Mouse (Mus musculus) lung, postnatal 10 days (tissue): Measurements from ENCODE around the gene Map3k7.
"Not testable (repeated sequence)": the region's sequence is repeated elsewhere in the genome, so short reads cannot be mapped to it uniquely, and the experiment has no call there.

Source experiments
- DNase-seq: peaks from one replicate; pipeline ENCODE4 v3.0.0; 2021

Gene Map3k7

DNA sequence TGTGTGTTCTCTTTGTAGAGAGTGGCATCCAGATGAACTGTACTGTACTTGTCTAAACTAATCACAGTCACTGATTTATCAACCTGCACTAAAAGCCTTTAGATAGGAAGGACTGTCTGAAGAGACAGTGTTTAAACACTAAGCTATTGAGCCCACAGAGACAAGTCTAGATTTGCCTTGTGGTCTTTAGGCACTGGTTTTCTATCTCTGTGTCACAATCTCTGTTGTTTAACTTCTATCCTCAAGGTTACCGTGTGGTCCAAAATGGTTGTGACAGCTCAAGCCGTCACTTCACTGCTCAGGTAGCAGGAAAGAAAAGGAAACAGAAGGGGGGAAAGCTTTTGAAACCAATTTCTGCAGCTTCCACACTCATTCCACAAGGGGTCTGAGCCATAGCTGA lies 29.5 kb downstream of the Map3k7 start:
- no peak for DNase-seq

DNA sequence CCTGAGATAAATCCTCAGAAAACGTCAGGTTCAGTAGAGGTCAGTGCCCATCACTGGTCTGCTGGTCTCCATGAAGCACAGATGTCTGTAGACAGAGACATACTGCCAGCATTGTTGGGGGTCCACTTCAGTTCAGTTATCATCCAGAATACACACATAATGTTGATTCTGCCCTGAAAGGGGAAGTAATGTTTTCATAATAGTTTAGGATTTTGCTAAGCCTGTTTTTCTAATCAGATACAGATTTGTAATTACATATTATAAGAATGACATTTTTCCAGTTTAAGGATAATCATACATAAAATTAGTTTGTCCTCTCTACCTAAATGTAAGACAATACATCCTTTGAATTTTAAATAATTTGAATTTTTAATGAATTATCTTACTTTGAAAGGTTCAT lies 30.0 kb downstream of the Map3k7 start:
- no peak for DNase-seq

DNA sequence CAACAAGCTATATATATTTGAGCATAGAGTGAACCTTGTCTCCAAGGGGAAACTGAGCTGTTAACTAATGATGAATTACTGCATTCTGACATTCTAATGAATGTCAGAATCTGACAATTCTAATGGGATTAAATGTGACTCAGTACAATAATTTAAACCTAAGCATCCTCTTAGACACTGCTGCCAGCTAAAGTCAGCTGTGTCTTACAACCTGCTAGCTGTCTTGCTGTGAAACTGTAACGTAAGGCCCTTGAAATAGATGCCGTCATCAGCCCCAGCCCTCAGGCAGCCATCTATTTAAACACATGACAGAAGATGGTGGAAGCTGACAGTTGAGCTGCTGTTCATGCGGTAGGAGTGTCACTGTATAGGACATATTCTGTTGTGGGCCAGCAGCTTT lies 37.6 kb downstream of the Map3k7 start:
- DNase-seq = no peak

DNA sequence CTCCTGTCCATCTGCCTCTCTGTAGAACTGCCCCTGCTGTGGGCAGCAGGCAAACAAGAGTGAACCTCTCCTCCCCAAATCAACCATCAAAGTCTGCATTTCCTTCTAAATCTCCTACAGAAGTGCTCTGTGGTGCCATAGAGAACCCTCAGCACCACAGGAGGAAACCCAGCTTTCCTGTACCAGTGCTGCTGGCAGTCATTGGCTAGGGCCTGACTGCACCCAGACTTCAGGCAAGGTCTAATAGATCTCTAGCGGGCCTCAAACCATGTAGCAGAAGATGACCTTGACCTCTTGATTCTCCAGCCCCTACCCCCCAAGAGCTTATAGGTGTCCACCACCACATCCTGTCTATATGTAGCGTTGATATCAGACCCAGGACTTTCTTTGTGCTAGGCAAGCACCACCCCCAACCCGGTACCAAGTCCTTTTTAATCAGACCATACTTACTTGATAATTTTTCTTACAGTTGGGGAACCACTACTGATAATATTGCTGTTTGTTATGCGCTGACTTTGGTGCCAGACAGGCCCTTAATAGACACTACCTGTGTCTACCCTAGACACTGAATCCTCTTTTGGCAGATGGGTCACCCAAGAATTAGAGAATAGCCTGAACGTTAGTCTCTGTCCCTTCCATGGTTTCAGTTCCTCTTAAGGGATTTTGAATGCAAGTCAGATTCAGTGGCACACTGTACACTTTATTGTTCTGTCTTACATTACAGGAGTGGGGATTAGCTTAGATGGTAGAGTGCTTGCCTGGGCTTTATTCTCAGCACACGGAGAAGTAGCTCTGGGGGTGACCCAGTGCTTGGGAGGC lies 41.1 kb downstream of the Map3k7 start:
- no peak for DNase-seq

DNA sequence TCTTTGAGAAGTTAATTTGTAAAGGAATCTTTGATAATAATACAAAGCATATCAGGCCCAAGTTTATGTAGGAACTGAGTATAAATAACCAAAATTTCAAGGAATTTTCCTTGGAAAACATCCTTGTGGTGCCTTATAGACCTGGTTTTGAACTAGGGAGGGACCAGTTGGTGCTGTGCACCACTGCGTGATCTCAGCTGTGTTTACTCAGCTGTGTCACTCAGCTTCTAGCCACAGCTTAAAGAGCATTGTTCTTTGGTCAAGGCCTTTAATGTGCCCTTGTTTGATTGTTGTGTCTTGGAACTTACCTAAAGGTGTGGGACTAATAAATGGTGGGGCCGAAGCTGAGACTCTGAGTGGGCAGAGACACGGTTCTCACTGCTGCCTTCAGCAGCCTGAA lies 43.3 kb downstream of the Map3k7 start:
- DNase-seq = no peak

DNA sequence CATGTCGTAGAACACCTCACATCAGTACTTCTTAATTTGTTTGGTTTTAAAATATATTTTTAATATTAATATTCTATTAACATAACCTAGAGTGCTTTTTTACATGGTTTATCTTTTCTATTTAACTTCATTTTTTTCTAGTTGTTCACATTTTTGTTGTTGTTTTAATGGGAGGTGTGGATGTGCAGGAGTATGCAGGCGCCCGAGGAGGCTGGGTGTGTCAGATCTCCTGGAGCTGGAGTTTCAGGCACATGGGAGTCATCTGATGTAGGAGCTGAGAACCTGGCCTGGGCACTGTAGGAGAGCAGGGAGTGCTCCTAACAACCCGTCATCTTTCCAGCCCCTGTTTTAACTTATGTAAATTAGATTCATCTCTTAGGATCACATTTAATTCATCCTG lies 44.2 kb downstream of the Map3k7 start:
- no peak for DNase-seq

DNA sequence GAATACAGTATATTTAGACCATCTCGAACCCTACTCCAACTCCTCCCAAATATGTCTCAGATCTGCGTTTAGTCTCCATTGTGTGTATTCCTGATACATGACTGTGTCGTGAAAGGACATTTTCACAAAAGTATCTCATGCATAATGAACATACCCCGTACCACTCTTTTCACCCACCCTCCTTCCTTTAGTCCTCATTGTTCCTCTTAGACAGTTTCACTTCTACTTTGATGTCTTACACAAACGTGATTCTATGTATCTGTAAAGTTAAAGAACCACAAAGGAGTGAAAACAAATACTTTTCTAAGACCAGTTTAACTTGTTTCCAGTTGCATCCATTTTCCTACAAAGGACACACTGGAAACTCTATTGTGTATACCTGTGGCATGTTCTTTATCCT lies 46.9 kb downstream of the Map3k7 start:
- no peak for DNase-seq

DNA sequence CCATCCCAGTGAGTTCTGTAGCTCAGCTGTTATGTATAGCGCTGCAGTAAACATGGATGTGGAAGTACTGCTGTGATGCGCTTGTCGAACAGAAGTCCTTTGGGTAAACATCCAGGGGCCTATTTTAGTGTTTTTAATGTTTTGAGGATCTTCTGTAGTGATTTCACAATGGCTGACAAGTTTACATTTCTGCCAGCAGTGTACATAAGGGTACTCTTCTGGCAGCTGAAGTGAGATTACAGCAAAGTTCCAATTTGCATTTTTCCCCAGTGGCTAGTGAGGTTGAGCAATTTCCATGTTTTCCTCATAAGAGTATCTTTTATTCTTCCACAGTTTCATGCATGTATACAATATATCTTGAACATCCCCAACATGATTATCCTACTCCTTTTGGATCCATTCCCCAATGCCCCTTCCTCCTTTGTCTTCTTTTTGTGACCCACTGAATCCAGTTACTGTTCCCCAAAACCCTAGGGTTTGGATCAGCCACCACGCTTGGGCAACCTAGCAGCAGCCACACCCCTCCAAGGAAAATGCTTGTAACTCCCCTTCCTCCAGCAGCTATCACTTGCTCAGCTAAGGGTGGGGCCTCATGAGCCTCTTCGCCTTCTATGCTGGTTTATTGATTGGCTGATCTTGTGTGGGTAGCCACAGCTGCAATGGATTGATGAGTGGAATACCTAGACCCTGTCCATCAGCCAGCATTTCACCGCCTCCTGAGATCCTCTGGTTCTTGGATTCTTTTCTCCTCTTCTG lies 47.5 kb downstream of the Map3k7 start:
- no peak for DNase-seq

DNA sequence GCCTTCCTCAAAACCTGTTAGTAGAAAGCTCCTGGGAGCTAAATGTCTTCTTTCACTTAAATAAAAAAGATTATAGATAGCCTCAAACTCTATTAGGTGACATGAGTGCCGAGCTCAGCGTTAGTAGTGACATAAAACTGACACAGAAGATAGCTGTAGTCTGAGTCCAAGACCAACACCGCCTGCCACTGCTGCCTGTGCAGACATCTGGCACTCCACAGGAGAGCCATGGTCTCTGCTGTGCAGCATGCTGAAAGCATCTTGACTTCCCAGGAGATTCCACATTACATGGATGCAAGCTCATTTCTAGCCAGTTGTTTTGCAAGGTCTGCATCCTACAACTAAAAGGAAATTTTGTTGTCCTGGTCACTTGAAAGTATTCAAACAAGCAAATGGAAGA lies 57.2 kb downstream of the Map3k7 start:
- DNase-seq = no peak

DNA sequence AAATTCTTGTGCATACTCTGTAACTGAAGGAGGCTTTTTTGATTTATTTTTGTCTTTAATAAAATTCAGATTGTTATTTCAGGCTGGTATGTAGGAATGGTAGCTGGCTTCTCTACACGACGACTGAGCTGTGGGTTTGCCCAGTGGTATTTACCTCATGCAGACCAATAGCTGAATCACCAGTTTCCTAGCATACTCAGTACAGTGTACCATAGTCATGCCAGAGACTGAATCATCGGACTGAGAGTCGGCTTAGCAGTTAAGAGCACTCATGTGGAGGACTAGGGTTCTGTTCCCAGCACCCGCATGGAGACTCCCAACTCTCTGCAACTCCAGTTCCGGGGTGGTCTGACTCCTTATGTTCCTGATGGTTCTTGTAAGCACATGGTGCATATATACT lies 58.4 kb downstream of the Map3k7 start:
- DNase-seq = no peak

DNA sequence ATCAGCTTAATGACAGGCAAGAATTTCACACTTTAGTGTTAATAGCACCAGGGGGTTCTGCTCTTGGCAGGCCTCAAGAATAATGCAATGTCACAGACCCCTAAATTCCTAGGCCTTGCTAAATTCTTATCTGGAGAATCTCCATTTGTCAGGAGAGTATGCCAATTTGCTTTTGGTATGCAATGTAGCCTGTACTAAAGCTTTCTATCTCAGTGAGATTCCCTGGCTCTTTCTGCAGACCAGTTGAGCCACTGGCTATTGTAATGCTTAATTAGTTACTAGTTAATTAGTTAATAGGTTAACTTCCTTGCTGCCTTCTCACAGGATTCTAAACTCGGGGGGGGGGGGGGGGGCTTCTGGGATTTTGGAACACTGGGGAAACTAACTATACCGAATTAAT lies 60.3 kb downstream of the Map3k7 start:
- not testable (repeated sequence) for DNase-seq

DNA sequence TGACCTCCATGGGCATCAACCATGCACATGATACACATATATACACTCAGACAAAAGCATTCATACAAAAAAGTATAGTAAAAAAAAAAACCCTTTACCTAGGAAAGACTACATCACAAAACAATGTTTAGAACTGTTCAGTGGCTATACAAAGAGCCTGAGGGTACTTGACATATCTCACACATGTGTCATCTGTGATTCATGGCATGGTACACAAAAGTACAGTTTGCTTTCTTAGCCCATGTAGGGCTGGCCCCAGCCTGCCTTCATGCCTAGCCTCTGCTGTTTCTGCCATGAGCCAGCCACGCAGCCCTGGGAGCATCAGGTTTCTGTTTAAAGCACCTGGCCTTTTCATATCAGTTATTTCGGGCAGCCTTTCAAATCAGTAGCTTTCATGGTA lies 61.2 kb downstream of the Map3k7 start:
- no peak for DNase-seq

DNA sequence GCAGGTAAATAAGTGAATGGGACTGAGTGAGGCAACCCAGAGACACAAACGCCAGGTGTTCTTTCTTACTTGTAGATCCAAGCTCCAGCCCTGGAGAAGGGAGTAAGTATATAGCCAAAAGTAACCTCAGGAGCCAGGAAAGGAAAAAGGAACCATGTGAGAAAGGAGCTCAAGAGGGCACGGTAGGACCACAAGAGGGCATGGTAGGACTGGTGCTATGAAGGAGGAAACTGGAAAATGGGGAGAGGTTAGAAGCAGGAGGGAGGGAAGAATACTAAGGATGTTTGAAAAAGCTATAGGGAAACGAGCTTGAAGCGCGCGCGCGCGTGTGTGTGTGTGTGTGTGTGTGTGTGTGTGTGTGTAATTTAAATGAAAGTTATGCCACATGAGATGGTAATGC lies 63.2 kb downstream of the Map3k7 start:
- DNase-seq = no peak

DNA sequence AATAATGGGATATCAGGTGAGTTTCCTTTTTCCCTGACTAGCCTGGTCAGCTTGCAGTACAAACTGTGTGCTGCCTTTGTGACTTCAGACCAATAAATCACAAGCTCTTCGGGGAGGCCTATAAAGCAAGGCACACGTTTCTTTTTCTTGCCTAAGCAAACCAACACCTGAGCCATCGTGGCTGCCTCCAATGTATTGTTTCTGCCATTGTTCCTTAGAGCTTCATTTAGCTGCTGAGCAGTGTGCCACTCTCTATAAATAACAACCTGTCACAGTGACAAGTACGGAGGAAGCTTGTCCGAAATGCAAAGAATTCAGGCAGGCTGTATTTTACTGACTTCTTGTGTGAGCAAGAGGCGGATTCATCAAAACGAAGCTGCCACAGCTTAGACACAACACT lies 73.4 kb downstream of the Map3k7 start:
- DNase-seq = no peak

DNA sequence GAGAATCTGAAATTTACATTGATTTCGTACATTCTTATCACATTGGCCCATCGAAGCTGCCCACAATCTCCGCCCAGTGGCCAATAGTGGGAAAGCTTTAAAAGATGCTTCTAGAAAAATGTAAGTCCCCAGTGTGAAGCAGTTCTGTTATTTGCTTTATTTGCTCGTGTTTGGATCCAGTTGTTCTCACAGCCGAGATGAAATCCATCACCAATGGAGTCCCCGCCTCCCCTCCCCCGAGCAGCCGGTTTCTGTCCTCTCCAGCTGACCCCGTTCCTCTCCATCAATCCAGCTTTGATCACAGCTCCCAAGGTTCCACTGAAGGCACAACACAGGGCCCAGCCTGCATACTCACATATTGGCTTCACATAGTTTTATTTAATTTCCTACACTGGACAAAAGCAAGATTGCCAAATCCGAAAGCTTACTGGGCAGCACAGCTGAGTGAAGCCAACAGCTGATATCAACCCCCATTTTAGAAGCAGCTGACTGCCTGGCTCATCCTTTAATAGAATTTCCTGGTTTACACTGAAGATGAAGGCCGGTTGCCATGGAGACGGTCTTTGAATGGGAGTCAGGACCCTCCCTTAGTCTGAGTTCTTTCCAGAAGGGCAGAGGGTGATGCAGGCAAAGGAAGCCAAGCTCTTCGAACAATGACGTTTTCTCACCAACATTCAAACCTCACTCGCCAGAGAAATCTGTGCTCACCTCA lies 78.0 kb downstream of the Map3k7 start:
- peak; percentile 54 for DNase-seq

DNA sequence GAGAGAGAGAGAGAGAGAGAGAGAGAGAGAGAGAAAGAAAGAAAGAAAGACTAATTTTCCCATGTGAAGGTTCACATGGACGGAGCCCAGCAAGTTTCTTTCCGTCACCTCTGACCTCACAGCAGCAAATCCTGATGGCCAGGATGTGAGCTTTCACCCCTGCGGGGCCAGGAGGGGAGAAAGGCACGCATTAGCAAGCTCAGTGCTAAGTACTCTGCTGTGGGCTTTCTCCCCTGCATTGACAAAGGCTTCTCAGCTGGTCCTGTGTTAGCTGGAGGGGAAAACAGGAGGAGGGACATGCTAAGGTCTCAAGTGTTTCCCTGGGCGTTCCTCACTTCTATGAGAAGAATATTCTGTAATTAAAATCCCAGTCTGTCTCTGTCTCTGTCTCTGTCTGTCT lies 81.3 kb downstream of the Map3k7 start:
- DNase-seq = no peak

DNA sequence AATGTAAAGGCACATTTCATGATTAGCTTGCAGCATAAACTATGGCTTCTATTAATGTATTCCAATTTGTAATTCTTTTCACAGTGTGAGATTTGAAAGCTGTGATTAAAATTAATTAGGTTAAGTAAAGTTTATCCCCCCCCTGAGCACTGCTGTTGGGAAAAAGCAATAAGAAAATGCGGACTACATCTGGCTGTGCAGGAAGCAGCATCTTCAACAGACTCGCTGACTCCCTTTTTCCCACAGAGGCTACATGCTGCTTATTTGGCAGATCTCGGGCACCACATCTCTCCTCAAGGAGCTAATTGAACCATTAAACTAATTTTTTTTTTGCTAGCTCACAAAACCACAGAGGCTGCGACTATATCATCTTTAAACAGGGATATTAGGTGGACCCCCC lies 85.9 kb downstream of the Map3k7 start:
- no peak for DNase-seq

DNA sequence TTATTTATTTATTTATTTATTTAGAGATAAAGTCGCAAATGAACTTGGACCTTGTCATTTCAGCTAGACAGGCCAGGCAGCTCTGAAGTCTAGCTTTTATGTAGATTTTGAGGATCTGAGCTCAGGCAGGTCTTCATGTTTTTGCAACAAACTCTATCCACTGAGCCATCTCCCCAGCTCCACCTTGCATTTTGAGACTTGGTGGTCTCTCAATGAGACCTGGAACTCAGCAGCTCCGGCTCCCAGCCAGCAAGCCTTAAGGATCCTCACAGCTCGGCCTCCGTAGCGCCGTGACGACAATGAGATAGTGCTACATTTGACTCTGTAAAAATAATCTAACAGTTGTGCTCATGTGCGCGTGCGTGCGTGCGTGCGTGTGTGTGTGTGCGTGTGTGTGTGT lies 89.3 kb downstream of the Map3k7 start:
- DNase-seq = no peak

DNA sequence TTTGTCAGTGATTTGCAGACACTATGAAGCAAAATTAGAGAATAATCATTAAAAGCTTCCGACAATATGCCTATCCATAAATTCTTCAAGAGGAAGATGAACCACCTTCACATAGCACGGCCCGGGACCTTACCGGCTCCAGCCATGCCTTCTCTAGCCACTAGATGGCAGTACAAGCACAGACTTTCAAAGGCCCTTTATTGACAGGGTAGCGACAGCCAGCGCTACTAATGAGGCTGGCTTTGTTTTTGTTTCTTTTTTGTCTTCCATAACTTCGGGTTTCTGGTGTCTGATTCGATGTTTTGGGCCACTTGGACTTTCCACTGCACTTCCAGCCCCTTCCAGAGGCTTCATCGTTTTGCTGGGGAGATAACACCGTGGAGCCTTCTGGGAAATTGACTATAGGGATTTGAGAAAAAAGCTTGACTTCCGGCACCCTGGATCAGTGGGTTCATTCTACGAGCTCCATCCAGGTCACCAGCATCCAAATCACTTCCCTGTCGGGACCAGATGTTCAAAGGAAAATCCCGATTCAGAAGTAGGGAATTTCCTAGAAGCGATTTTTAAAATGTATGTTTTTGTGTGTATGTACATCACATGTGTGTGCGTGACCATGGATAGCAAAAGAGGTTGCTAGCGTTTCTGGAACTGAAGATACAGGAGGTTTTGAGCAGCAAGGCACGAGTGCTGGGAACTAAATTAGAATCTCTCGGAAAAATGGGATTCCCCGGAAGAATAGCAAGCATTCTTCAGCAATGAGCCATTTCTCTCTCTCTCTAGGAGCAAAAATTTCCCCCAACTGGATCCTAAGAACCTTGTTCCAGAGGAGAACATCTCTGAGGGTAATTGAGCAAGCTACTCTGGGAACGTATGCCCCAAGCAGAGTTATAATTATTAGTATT lies 91.5 kb downstream of the Map3k7 start:
- DNase-seq = peak; percentile 87

DNA sequence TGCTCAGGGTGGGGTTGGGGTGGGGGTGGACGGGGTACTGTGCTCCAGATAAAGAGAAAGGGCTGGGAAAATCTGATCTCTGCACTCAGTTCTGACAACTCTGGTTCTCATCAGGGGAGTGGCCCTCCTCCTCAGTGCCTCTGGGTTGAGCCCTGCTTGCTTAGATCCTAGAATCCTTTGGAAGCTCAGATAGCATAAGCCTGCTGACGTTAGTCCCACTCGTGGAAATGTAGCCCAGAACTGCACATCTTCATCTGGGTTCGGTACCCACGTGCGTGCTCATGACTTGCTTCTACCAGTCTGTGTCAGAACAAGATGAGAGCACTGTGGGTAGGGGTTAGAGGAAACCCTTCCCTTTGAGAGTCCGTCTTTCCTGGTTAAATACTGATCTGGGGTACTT lies 92.5 kb downstream of the Map3k7 start:
- DNase-seq = no peak

DNA sequence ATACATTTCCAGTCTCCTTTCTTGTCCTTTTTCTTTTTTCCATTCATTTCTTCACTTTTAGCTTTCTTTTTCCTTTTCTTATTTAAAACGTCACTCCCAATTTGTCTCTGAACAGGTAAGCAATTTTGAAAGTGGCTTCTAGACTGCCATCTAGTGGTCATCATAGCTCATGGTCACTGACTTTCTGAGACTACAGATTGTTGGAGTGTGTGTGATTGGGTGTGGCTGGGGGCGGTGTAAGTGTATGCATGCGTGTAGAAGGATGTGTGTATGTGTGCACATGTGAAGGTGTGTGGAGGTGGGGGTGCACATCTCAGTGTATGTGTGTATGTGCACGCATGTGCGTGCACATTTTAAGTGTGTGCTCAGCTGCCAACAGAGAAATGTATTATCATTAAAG lies 93.2 kb downstream of the Map3k7 start:
- peak; percentile 47 for DNase-seq

DNA sequence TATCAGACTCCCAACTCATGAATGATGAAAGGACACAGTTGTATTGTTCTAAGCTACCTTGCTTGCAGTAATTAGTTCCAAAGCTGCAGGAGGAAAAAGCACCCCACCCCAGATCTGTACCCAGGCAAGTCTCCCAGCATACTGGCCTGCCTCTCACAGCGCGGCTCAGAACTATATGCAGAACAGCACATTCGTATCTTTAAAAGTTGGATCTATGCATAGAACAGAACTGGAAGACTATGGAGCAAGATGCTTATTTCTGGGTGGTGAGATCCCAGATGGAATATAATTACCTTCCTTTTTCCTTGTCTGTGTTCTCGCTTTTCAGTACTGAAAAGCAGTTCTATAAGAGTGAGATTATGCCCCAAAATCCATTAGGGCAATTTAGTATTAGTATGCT lies 96.8 kb downstream of the Map3k7 start:
- DNase-seq = no peak
